Mouse (Mus musculus): ENCODE measurements at regions not wholly inside any gene's neighbourhood (a gene's known extent, or its start where the extent isn't known, plus 50 kb on each side); places are given as distances from the start of the nearest gene placed in this dataset.

GRCm38 (mm10) chrX:13014051-13014450, 57.2 kb upstream of the Usp9x start:
- DNase-seq (ENCODE audit: low read depth) = no peak

GRCm38 (mm10) chrX:13013086-13013485, 58.2 kb upstream of the Usp9x start:
- DNase-seq (ENCODE audit: low read depth) = no peak

GRCm38 (mm10) chrX:12990777-12991176, 80.5 kb upstream of the Usp9x start:
- DNase-seq (ENCODE audit: low read depth) = no peak

- peak; percentile 35 for DNase-seq (ENCODE audit: low read depth)
These were observed 93.6 kb upstream of the Usp9x start for GRCm38 (mm10) chrX:12977676-12978075.

- DNase-seq (ENCODE audit: low read depth) = peak; percentile 70
These were observed 102.1 kb upstream of the Usp9x start for GRCm38 (mm10) chrX:12968979-12969746.

- DNase-seq (ENCODE audit: low read depth) = peak; percentile 79
These were observed 111.6 kb upstream of the Usp9x start for GRCm38 (mm10) chrX:12959467-12960314.

- no peak for DNase-seq (ENCODE audit: low read depth)
These were observed 112.4 kb upstream of the Usp9x start for GRCm38 (mm10) chrX:12958873-12959272.

GRCm38 (mm10) chrX:12950928-12951660, 120.2 kb upstream of the Usp9x start:
- DNase-seq (ENCODE audit: low read depth) = peak; percentile 42

GRCm38 (mm10) chrX:12942451-12942850, 128.8 kb upstream of the Usp9x start:
- DNase-seq (ENCODE audit: low read depth) = no peak

- DNase-seq (ENCODE audit: low read depth) = no peak
These were observed 134.7 kb upstream of the Usp9x start for GRCm38 (mm10) chrX:12936406-12937172.

- DNase-seq (ENCODE audit: low read depth) = no peak
These were observed 137.9 kb upstream of the Usp9x start for GRCm38 (mm10) chrX:12933294-12933807.

- DNase-seq (ENCODE audit: low read depth) = no peak
These were observed 141.1 kb upstream of the Usp9x start for GRCm38 (mm10) chrX:12930242-12930641.

GRCm38 (mm10) chrX:12927797-12928589, 143.3 kb upstream of the Usp9x start:
- peak; percentile 2 for DNase-seq (ENCODE audit: low read depth)

GRCm38 (mm10) chrX:12924705-12925644, 146.3 kb upstream of the Usp9x start:
- DNase-seq (ENCODE audit: low read depth) = peak; percentile 27

- DNase-seq (ENCODE audit: low read depth) = peak; percentile 51
These were observed 151.7 kb upstream of the Usp9x start for GRCm38 (mm10) chrX:12919576-12919975.

- no peak for DNase-seq (ENCODE audit: low read depth)
These were observed 154.2 kb upstream of the Usp9x start for GRCm38 (mm10) chrX:12917105-12917504.

- no peak for DNase-seq (ENCODE audit: low read depth)
These were observed 154.6 kb upstream of the Usp9x start for GRCm38 (mm10) chrX:12916684-12917083.

GRCm38 (mm10) chrX:12900256-12900655, 138.4 kb upstream of the Med14 start:
- DNase-seq (ENCODE audit: low read depth) = peak; percentile 40

GRCm38 (mm10) chrX:12891468-12891867, 129.6 kb upstream of the Med14 start:
- DNase-seq (ENCODE audit: low read depth) = no peak

GRCm38 (mm10) chrX:12889482-12889808, 127.6 kb upstream of the Med14 start:
- no peak for DNase-seq (ENCODE audit: low read depth)
